Mouse (Mus musculus) intestine, embryonic 15.5 days (tissue): ENCODE data around the gene Nanos2. TPM values are rescaled to one million over a fixed set of nuclear protein-coding genes. Genes with fewer than 3 reads are reported as not detected.

Experiments
- ATAC-seq: fragments of 200-750 bp; cut with Nextera tagmentation; 2 replicates; pipeline ENCODE4 v1.8.0; 2017; ENCODE audit warnings: moderate TSS enrichment, moderate library complexity
- H3K27ac ChIP-seq: fragments of 300-500 bp; sonication (generic); 2 replicates; pipeline ENCODE4 v1.5.1; 2015; ENCODE audit warnings: mild to moderate bottlenecking, inconsistent platforms
- H3K27me3 ChIP-seq: fragments of 300-500 bp; sonication (generic); replicated peaks from 2 replicates; pipeline ENCODE4 v1.6.1; 2015; ENCODE audit warnings: inconsistent platforms
- H3K36me3 ChIP-seq: fragments of 300-500 bp; sonication (generic); 2 replicates; pipeline ENCODE4 v1.6.1; 2015; ENCODE audit warnings: inconsistent platforms
- H3K4me1 ChIP-seq: fragments of 300-500 bp; sonication (generic); replicated peaks from 2 replicates; pipeline ENCODE4 v1.6.1; 2015; ENCODE audit warnings: inconsistent platforms
- H3K4me2 ChIP-seq: fragments of 300-500 bp; sonication (generic); replicated peaks from 2 replicates; pipeline ENCODE4 v1.6.1; 2015; ENCODE audit warnings: mild to moderate bottlenecking, inconsistent platforms
- H3K4me3 ChIP-seq: fragments of 300-500 bp; sonication (generic); replicated peaks from 2 replicates; pipeline ENCODE4 v1.5.1; 2015; ENCODE audit warnings: inconsistent platforms
- H3K9ac ChIP-seq: fragments of 300-500 bp; sonication (generic); 2 replicates; pipeline ENCODE4 v1.6.1; 2015; ENCODE audit warnings: inconsistent platforms
- H3K9me3 ChIP-seq: fragments of 300-500 bp; sonication (generic); 2 replicates; pipeline ENCODE4 v1.6.1; 2016; ENCODE audit warnings: inconsistent platforms
- WGBS: fragments of 180-500 bp; shearing (Covaris S2); methylation state at CpG from one replicate; pipeline ENCODE4 v1.1.7; 2015; 5-methylcytosine and 5-hydroxymethylcytosine counted together
- polyA plus RNA-seq: library from polyadenylated mRNA; unstranded; fragments of >200 nt; fragmentation: Nextera tagmentation; extraction: Ambion mirVana; gene quantifications from 2 replicates; pipeline ENCODE4 v1.2.1, GENCODE M21; 2015

Gene Nanos2
- polyA plus RNA-seq, 1 experiment from 2014 or later = not detected

DNA sequence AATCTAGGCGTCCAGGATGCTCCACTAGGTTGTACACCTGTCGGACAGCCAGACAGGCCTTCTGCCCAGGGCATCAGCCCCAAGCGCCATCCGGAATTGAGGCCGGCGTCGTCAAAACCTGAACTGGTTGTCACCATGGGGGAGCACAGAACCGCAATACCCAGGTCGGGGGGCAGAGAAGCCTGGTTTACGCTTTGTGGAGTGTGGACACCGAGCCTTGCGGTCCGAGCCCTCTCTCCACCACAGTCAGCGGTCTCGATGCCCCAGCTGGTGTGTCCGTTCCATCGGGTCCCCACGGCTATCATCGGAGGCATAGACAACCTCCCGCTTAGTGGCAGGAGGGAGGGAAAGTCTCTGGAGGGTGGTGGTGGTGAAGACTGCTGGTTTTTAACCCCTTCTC lies 24.4 kb upstream of the Nanos2 start:
- under 1% methylated on average over 20 of the region's 20 CpGs for WGBS
- no peaks in the 10 kb centered on the region for H3K36me3 ChIP-seq
- H3K9ac ChIP-seq = peak overlapping the region; percentile 4; the same call in 1 of the 2 replicates
- no peak for ATAC-seq
- no peaks in the 10 kb centered on the region for H3K9me3 ChIP-seq
- H3K4me3 ChIP-seq = 0 out of 2 replicates have a peak overlapping the region, but pooled peaks have one; percentile 5
- peaks cover 73% of the 10 kb centered on the region for H3K27me3 ChIP-seq
- H3K4me2 ChIP-seq = peak overlapping the region; percentile 50
- H3K27ac ChIP-seq = no peak overlapping the region
- H3K4me1 ChIP-seq = peaks cover 18% of the 10 kb centered on the region

DNA sequence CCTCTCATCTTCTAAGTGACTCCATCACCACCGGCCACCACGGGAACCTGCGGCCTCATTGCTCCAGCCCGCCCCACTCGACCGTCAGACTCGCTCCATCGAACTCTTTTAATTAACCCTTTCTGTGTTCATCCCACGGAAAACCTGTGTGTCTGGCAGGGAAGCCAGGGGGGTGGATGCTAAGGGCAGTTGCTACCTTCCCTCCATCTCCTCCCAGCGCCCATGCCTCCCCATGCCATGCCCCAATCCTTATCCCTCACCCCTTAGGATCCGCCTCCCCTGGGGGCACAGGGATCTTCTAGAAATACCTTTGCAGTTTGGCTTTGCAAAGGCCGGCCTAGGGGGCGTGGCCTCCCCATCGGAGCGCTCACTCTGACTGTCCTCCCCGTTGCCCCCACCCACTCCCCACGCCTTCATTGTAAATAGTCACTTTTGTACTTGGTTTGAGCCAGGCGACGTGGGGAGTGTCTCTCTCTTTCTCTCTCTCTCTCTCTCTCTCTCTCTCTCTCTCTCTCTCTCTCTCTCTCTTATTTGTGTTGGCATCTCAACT lies 23.8 kb upstream of the Nanos2 start:
- H3K27me3 ChIP-seq = peaks cover 67% of the 10 kb centered on the region
- no peak overlapping the region for H3K4me3 ChIP-seq
- H3K4me1 ChIP-seq = peaks cover 16% of the 10 kb centered on the region
- no peak for ATAC-seq
- no peak overlapping the region for H3K27ac ChIP-seq
- 0 out of 2 replicates have a peak overlapping the region, but pooled peaks have one; percentile 11 for H3K4me2 ChIP-seq
- no peaks in the 10 kb centered on the region for H3K9me3 ChIP-seq
- 1% methylated on average over 19 of the region's 19 CpGs for WGBS
- no peak overlapping the region for H3K9ac ChIP-seq
- H3K36me3 ChIP-seq = no peaks in the 10 kb centered on the region

DNA sequence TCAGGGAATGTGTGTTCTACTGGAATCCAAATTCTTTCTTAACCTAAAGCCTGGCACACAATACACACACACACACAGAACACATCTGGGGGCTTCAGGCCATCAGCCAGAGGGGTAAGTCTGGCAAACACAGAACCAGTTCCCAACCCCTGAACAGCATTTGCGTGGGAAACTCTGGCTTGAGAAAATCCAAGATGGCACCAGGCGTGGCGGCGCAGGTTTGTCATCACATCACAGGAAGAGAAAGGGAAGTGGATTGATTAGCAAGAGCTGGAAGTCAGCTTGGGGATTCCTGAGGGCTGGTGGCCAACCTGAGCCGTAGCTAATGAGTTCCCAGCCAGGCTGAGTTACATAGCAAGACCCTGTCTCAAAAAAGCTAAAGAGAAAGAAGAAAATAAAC lies 21.9 kb upstream of the Nanos2 start:
- H3K4me3 ChIP-seq = no peak overlapping the region
- ATAC-seq = no peak
- no peak overlapping the region for H3K9ac ChIP-seq
- 76% methylated on average over 5 of the region's 5 CpGs for WGBS
- H3K27me3 ChIP-seq = peaks cover 52% of the 10 kb centered on the region
- peaks cover 10% of the 10 kb centered on the region; the same call in 1 of the 2 replicates for H3K4me1 ChIP-seq
- H3K27ac ChIP-seq = no peak overlapping the region
- H3K36me3 ChIP-seq = no peaks in the 10 kb centered on the region
- no peaks in the 10 kb centered on the region for H3K9me3 ChIP-seq
- no peak overlapping the region for H3K4me2 ChIP-seq

GRCm38 (mm10) chr7:18967603-18968002 lies 19.6 kb upstream of the Nanos2 start:
- ATAC-seq = peak; percentile 44; the same call in 1 of the 2 replicates
- no peaks in the 10 kb centered on the region for H3K9me3 ChIP-seq

DNA sequence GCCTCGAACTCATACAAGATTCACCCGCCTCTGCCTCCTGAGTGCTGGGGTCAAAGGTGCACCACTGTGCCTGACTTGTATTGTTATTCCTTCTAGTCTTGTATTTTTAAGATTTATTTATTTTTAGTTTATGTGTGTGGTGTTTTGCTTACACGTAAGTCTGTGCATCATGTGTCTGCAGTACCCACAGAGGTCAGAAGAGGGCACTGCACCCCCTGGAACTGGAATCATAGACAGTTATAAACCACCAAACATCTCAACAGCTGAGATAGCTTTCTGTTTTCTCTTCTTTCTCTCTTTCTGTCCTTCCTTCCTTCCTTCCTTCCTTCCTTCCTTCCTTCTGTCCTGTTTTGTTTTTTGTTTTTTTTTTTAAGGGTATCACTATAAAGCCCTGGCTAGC lies 16.2 kb upstream of the Nanos2 start:
- Histone ChIP-seq H3K4me3 (no peak overlapping the region), H3K4me1 (no peaks in the 10 kb centered on the region), H3K36me3 (no peaks in the 10 kb centered on the region), H3K27ac (no peak overlapping the region), H3K27me3 (peaks cover 3% of the 10 kb centered on the region), H3K9ac (no peak overlapping the region), H3K4me2 (no peak overlapping the region), H3K9me3 (no peaks in the 10 kb centered on the region)
- 82% methylated on average over 3 of the region's 3 CpGs for WGBS
- no peak for ATAC-seq

More at GRCm38 (mm10) chr7:18967603-18968002, 19.6 kb upstream of the Nanos2 start:
- Histone ChIP-seq H3K27me3 (peaks cover 29% of the 10 kb centered on the region), H3K4me1 (peaks cover 8% of the 10 kb centered on the region; the same call in 1 of the 2 replicates), H3K4me2 (no peak overlapping the region), H3K36me3 (no peaks in the 10 kb centered on the region), H3K27ac (no peak overlapping the region), H3K9ac (no peak overlapping the region), H3K4me3 (no peak overlapping the region)
- WGBS = 7% methylated on average over 8 of the region's 8 CpGs

GRCm38 (mm10) chr7:18978381-18978780 lies 8.8 kb upstream of the Nanos2 start:
- no peak overlapping the region for H3K9ac ChIP-seq
- no peak for ATAC-seq
- H3K4me3 ChIP-seq = no peak overlapping the region
- H3K4me2 ChIP-seq = no peak overlapping the region
- H3K27me3 ChIP-seq = peaks cover under 1% of the 10 kb centered on the region; the same call in 1 of the 2 replicates
- WGBS = 71% methylated on average over 9 of the region's 9 CpGs
- no peak overlapping the region for H3K27ac ChIP-seq
- no peaks in the 10 kb centered on the region for H3K36me3 ChIP-seq
- H3K9me3 ChIP-seq = no peaks in the 10 kb centered on the region
- H3K4me1 ChIP-seq = no peaks in the 10 kb centered on the region

DNA sequence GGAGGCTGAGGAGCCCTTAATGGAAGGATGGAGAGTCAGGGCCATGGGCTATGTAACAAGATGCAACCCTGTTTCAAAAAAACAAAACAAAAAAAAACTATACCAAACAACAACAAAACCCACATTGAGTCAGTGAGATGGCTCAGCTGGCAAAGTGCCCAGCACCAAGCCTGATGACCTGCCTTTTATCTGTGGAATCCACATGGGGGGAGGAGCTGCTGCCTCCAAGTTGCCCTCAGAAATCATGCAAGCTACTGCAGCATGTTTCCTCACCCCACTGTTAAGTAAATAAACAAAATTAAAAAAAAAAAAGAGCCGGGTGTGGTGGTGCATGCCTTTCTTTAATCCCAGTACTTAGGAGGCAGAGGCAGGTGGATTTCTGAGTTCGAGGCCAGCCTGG lies 697 bp upstream of the Nanos2 start:
- ATAC-seq = no peak
- WGBS = 64% methylated on average over 2 of the region's 2 CpGs

GRCm38 (mm10) chr7:18987747-18988146 lies 547 bp downstream of the Nanos2 start:
- H3K9ac ChIP-seq = no peak overlapping the region
- H3K4me2 ChIP-seq = no peak overlapping the region
- H3K4me1 ChIP-seq = peaks cover 11% of the 10 kb centered on the region
- H3K4me3 ChIP-seq = no peak overlapping the region
- no peak for ATAC-seq
- WGBS = 72% methylated on average over 13 of the region's 13 CpGs
- H3K9me3 ChIP-seq = no peaks in the 10 kb centered on the region
- H3K27ac ChIP-seq = no peak overlapping the region
- peaks cover 17% of the 10 kb centered on the region for H3K27me3 ChIP-seq
- H3K36me3 ChIP-seq = no peaks in the 10 kb centered on the region

More for the DNA sequence above, 697 bp upstream of the Nanos2 start:
- H3K9me3 ChIP-seq = no peaks in the 10 kb centered on the region
- no peak overlapping the region for H3K4me2 ChIP-seq
- no peak overlapping the region for H3K9ac ChIP-seq
- no peak overlapping the region for H3K27ac ChIP-seq
- no peak overlapping the region for H3K4me3 ChIP-seq
- no peaks in the 10 kb centered on the region for H3K36me3 ChIP-seq
- H3K4me1 ChIP-seq = peaks cover 1% of the 10 kb centered on the region; the same call in 1 of the 2 replicates
- H3K27me3 ChIP-seq = peaks cover 7% of the 10 kb centered on the region; the same call in 1 of the 2 replicates

- WGBS = 66% methylated on average over 6 of the region's 6 CpGs
- ATAC-seq = no peak
- H3K4me2 ChIP-seq = no peak overlapping the region
- H3K36me3 ChIP-seq = no peaks in the 10 kb centered on the region
- H3K4me3 ChIP-seq = no peak overlapping the region
- peaks cover 22% of the 10 kb centered on the region for H3K27me3 ChIP-seq
- no peak overlapping the region for H3K27ac ChIP-seq
- no peak overlapping the region for H3K9ac ChIP-seq
- peaks cover 11% of the 10 kb centered on the region for H3K4me1 ChIP-seq
- H3K9me3 ChIP-seq = no peaks in the 10 kb centered on the region
These were observed 1.6 kb downstream of the Nanos2 start for GRCm38 (mm10) chr7:18988780-18989179.

- WGBS = 9% methylated on average over 5 of the region's 5 CpGs
- no peaks in the 10 kb centered on the region for H3K36me3 ChIP-seq
- no peaks in the 10 kb centered on the region for H3K9me3 ChIP-seq
- H3K4me3 ChIP-seq = 0 out of 2 replicates have a peak overlapping the region, but pooled peaks have one; percentile 47
- H3K9ac ChIP-seq = no peak overlapping the region
- peaks cover 22% of the 10 kb centered on the region for H3K27me3 ChIP-seq
- no peak for ATAC-seq
- peaks cover 11% of the 10 kb centered on the region for H3K4me1 ChIP-seq
- H3K4me2 ChIP-seq = peak overlapping the region; percentile 93
- H3K27ac ChIP-seq = no peak overlapping the region
These were observed 2.8 kb downstream of the Nanos2 start for GRCm38 (mm10) chr7:18989995-18990394.

DNA sequence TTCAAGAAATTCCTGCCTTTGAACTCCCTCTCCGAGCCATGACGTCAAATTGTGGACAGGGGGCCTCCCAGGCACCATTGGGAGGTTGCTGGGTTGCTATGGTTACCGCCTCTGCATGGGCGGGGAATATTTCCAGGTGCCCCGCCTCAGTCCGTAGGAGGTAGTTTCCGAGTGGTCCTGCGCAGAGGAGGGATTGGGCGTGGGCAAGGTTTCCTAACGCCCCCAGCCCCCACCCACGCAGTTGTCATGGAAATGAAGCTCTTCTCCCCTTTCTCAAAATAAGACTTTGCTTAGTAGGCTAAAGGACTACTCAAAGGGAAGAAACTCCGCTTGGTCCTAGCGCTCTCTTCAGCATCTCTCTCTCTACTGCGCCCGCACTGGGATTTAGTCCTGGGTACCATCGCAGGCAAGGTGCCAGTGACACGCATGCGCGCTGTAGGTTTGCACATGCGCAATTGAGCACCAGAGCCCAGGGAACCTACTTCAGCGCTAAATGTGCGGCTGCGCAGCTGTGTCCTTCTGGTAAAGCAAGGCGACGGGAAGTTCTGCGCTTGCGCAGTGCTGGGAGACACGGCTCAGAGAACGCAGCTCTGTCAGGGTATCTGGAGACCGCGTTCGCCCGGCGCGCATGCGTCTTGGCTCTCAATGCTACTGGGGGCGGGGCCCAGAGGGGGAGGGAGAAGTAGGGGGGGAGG lies 3.5 kb downstream of the Nanos2 start, which contains the start of gene Mypop:
TSS of gene Mypop (plus strand) at position 645 of the 695 bp plus-strand sequence.
- Histone ChIP-seq H3K9me3 (no peaks in the 10 kb centered on the region), H3K27ac (peak within 1 kb of the TSS; percentile 54), H3K9ac (peak within 1 kb of the TSS; percentile 59), H3K4me3 (peak within 1 kb of the TSS; percentile 47), H3K4me1 (peaks cover 11% of the 10 kb centered on the region), H3K27me3 (peaks cover 22% of the 10 kb centered on the region), H3K36me3 (no peaks in the 10 kb centered on the region), H3K4me2 (peak within 1 kb of the TSS; percentile 93)
- WGBS = under 1% methylated on average over 36 of the region's 37 CpGs
- ATAC-seq = peak; percentile 96

GRCm38 (mm10) chr7:18991660-18992293 lies 4.6 kb downstream of the Nanos2 start:
- under 1% methylated on average over 58 of the region's 59 CpGs for WGBS
- H3K4me3 ChIP-seq = peak overlapping the region; percentile 47
- peak; percentile 3; the same call in 1 of the 2 replicates for ATAC-seq
- H3K27ac ChIP-seq = no peak overlapping the region
- peaks cover 22% of the 10 kb centered on the region for H3K27me3 ChIP-seq
- peak overlapping the region; percentile 59 for H3K9ac ChIP-seq
- H3K4me1 ChIP-seq = peaks cover 11% of the 10 kb centered on the region
- no peaks in the 10 kb centered on the region for H3K36me3 ChIP-seq
- peak overlapping the region; percentile 93 for H3K4me2 ChIP-seq
- no peaks in the 10 kb centered on the region for H3K9me3 ChIP-seq
